Mouse (Mus musculus) hindbrain, embryonic 13.5 days (tissue): Measurements from ENCODE around the gene Hydin. TPM values are rescaled to one million over a fixed set of nuclear protein-coding genes. Genes with fewer than 3 reads are reported as not detected.
"Not testable (repeated sequence)": the region's sequence is repeated elsewhere in the genome, so short reads cannot be mapped to it uniquely, and the experiment has no call there.

Experiments
- ATAC-seq: fragments of 200-750 bp; cut with Nextera tagmentation; 2 replicates; pipeline ENCODE4 v1.8.0; 2017; ENCODE audit warnings: moderate TSS enrichment; ENCODE audit not compliant: low FRiP score
- H3K27ac ChIP-seq: fragments of 300-500 bp; sonication (generic); 2 replicates; pipeline ENCODE4 v1.5.1; 2015; ENCODE audit warnings: inconsistent platforms, mild to moderate bottlenecking, moderate library complexity
- H3K27me3 ChIP-seq: fragments of 300-500 bp; sonication (generic); 2 replicates; pipeline ENCODE4 v1.6.1; 2015; ENCODE audit warnings: mild to moderate bottlenecking, inconsistent platforms
- H3K36me3 ChIP-seq: fragments of 300-500 bp; sonication (generic); 2 replicates; pipeline ENCODE4 v1.6.1; 2015; ENCODE audit warnings: mild to moderate bottlenecking, inconsistent platforms
- H3K4me1 ChIP-seq: fragments of 300-500 bp; sonication (generic); replicated peaks from 2 replicates; pipeline ENCODE4 v1.6.1; 2015; ENCODE audit warnings: inconsistent platforms
- H3K4me2 ChIP-seq: fragments of 300-500 bp; sonication (generic); 2 replicates; pipeline ENCODE4 v1.6.1; 2015; ENCODE audit warnings: inconsistent platforms, mild to moderate bottlenecking, moderate library complexity
- H3K4me3 ChIP-seq: fragments of 300-500 bp; sonication (generic); 2 replicates; pipeline ENCODE4 v1.5.1; 2015; ENCODE audit warnings: mild to moderate bottlenecking, inconsistent platforms
- H3K9ac ChIP-seq: fragments of 300-500 bp; sonication (generic); 2 replicates; pipeline ENCODE4 v1.6.1; 2015; ENCODE audit warnings: mild to moderate bottlenecking, inconsistent platforms
- H3K9me3 ChIP-seq: fragments of 300-500 bp; sonication (generic); 2 replicates; pipeline ENCODE4 v1.6.1; 2016; ENCODE audit warnings: inconsistent platforms
- WGBS: fragments of 180-500 bp; shearing (Covaris S2); methylation state at CpG from one replicate; pipeline ENCODE4 v1.1.7; 2015; 5-methylcytosine and 5-hydroxymethylcytosine counted together
- polyA plus RNA-seq: library from polyadenylated mRNA; unstranded; fragments of >200 nt; fragmentation: Nextera tagmentation; extraction: Ambion mirVana; gene quantifications from 2 replicates; pipeline ENCODE4 v1.2.1, GENCODE M21; 2015

The Hydin gene
- polyA plus RNA-seq, 1 experiment from 2014 or later, result 0.71 TPM

- H3K36me3 ChIP-seq, result no peaks in the 10 kb centered on the region
- H3K9me3 ChIP-seq, result no peaks in the 10 kb centered on the region
- H3K9ac ChIP-seq, result no peak overlapping the region
- H3K27ac ChIP-seq, result no peak overlapping the region
- peaks cover 15% of the 10 kb centered on the region; the same call in 1 of the 2 replicates for H3K27me3 ChIP-seq
- ATAC-seq, result no peak
- H3K4me1 ChIP-seq, result no peaks in the 10 kb centered on the region
- no peak overlapping the region for H3K4me2 ChIP-seq
- H3K4me3 ChIP-seq, result no peak overlapping the region
- 35% methylated on average over 10 of the region's 10 CpGs for WGBS
Observed at GRCm38 (mm10) chr8:110500253-110500652, 233.5 kb downstream of the Hydin start.

DNA sequence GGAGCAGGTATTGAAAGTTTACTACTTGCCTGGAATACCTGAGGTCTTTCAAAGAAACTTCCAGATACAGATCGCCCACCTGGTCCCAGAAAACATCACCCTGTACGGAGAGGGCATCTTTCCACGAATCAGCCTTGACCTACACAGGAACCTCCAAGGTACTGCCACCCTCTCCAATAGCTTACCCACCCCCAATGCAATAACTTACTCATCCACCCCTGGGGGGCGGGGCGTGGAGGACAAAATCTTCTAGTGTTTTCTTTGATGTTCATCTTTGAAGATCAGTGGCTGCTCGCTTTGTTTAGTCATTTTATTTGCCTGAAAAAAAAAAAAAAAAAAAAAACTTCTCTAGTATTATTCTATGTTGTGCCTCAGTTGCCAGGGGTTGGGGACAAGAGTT, 233.9 kb downstream of the Hydin start:
- Histone ChIP-seq H3K4me2 (no peak overlapping the region), H3K9me3 (no peaks in the 10 kb centered on the region), H3K4me1 (no peaks in the 10 kb centered on the region), H3K27ac (no peak overlapping the region), H3K27me3 (peaks cover 15% of the 10 kb centered on the region; the same call in 1 of the 2 replicates), H3K36me3 (no peaks in the 10 kb centered on the region), H3K4me3 (no peak overlapping the region), H3K9ac (no peak overlapping the region)
- WGBS, result 83% methylated on average over 6 of the region's 6 CpGs
- no peak for ATAC-seq

- H3K4me3 ChIP-seq, result no peak overlapping the region
- no peak for ATAC-seq
- 91% methylated on average over 4 of the region's 4 CpGs for WGBS
- H3K4me2 ChIP-seq, result no peak overlapping the region
- H3K9ac ChIP-seq, result no peak overlapping the region
- H3K27ac ChIP-seq, result no peak overlapping the region
- no peaks in the 10 kb centered on the region for H3K36me3 ChIP-seq
- H3K27me3 ChIP-seq, result peaks cover 15% of the 10 kb centered on the region; the same call in 1 of the 2 replicates
- H3K4me1 ChIP-seq, result no peaks in the 10 kb centered on the region
- no peaks in the 10 kb centered on the region for H3K9me3 ChIP-seq
Observed at GRCm38 (mm10) chr8:110501330-110501729, 234.6 kb downstream of the Hydin start.

GRCm38 (mm10) chr8:110502880-110503279, 236.1 kb downstream of the Hydin start:
- no peak for ATAC-seq
- 14% methylated on average over 10 of the region's 10 CpGs for WGBS
- Histone ChIP-seq H3K36me3 (no peaks in the 10 kb centered on the region), H3K4me2 (no peak overlapping the region), H3K4me3 (no peak overlapping the region), H3K27ac (no peak overlapping the region), H3K9me3 (no peaks in the 10 kb centered on the region), H3K4me1 (no peaks in the 10 kb centered on the region), H3K27me3 (peaks cover 15% of the 10 kb centered on the region; the same call in 1 of the 2 replicates), H3K9ac (no peak overlapping the region)

- 73% methylated on average over 3 of the region's 3 CpGs for WGBS
- no peaks in the 10 kb centered on the region for H3K36me3 ChIP-seq
- no peaks in the 10 kb centered on the region for H3K4me1 ChIP-seq
- no peak for ATAC-seq
- H3K4me2 ChIP-seq, result no peak overlapping the region
- 0 out of 2 replicates have a peak, but pooled peaks cover 8% of the 10 kb centered on the region for H3K27me3 ChIP-seq
- H3K9me3 ChIP-seq, result no peaks in the 10 kb centered on the region
- no peak overlapping the region for H3K4me3 ChIP-seq
- H3K9ac ChIP-seq, result no peak overlapping the region
- H3K27ac ChIP-seq, result no peak overlapping the region
Observed at GRCm38 (mm10) chr8:110508766-110509165, 242.0 kb downstream of the Hydin start.

DNA sequence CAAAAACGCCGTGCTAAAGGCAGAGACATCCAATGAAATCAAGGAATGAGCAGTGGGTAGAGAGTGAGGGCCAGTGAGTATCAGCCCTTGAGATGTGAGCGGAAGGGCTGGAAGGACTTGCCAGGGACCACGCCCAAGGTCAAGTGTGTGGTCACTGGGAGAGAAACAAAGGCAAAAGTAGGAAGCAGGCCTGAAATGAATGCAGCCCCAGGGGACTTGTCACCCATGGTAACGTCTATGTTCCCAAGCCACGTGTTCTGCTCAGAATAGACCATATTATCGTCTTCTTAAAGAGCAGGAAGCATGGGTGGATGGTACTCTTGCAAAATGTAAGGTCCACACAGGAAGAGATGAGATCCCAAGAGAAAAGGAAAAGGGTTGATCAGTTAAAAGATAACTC, 253.0 kb downstream of the Hydin start:
- H3K27ac ChIP-seq, result no peak overlapping the region
- no peaks in the 10 kb centered on the region for H3K9me3 ChIP-seq
- 80% methylated on average over 7 of the region's 7 CpGs for WGBS

GRCm38 (mm10) chr8:110521851-110522250, 255.1 kb downstream of the Hydin start:
- Histone ChIP-seq H3K4me3 (no peak overlapping the region), H3K9ac (no peak overlapping the region), H3K27me3 (no peaks in the 10 kb centered on the region), H3K4me2 (no peak overlapping the region), H3K27ac (no peak overlapping the region), H3K4me1 (no peaks in the 10 kb centered on the region), H3K36me3 (no peaks in the 10 kb centered on the region), H3K9me3 (no peaks in the 10 kb centered on the region)
- no peak for ATAC-seq
- 93% methylated on average over 12 of the region's 12 CpGs for WGBS

More for the DNA sequence above, 253.0 kb downstream of the Hydin start:
- Histone ChIP-seq H3K4me3 (no peak overlapping the region), H3K4me2 (no peak overlapping the region), H3K27me3 (no peaks in the 10 kb centered on the region), H3K9ac (no peak overlapping the region), H3K36me3 (no peaks in the 10 kb centered on the region), H3K4me1 (no peaks in the 10 kb centered on the region)
- ATAC-seq, result no peak

DNA sequence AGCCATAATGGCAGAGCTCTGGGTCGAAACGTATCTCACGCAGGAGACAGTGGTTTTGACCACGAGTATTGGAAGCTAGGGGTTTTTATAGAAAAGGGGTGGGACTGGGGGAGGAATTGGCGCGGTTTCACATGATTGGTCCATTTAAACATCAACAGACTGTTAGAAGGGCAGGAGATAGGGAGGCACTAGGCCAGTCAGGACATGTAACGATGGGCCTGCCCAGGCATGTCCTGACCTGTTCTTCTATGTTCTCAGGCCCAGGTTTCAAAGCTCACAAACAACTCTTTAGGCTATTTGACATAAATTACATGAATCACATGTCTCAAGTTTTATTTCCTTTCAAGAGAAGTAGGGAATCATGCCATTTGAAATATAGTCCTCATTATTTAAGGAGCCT, 255.7 kb downstream of the Hydin start:
- not testable (repeated sequence) for H3K36me3 ChIP-seq, H3K27me3 ChIP-seq, H3K9ac ChIP-seq, H3K4me1 ChIP-seq, H3K4me3 ChIP-seq, H3K9me3 ChIP-seq, ATAC-seq, H3K27ac ChIP-seq, H3K4me2 ChIP-seq
- 94% methylated on average over 7 of the region's 7 CpGs for WGBS

- Histone ChIP-seq H3K27me3 (no peaks in the 10 kb centered on the region), H3K4me3 (no peak overlapping the region), H3K4me1 (no peaks in the 10 kb centered on the region), H3K36me3 (no peaks in the 10 kb centered on the region), H3K9ac (no peak overlapping the region), H3K9me3 (no peaks in the 10 kb centered on the region), H3K4me2 (no peak overlapping the region), H3K27ac (no peak overlapping the region)
- no peak for ATAC-seq
- WGBS, result 71% methylated on average over 15 of the region's 15 CpGs
Observed at GRCm38 (mm10) chr8:110522985-110523384, 256.2 kb downstream of the Hydin start.

DNA sequence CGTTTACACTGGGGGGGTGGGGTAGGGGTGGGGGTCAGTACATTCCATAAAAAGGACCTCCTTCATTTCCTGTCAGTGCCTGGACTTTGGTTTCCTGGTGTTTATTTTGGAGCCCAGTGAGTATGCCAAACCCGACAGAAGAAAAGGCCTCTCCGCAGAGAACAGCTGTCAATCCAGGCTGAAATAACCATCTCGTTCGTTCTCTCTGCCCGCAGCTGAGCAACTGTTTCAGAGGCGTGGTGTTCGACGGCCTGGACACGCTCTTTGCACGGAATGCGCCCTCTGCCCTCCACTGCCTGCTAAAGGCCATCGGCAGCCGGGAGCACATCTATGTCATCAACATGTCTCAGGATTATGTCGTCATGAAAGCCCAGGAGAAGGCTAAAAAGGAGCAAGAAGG, 258.5 kb downstream of the Hydin start:
- Histone ChIP-seq H3K9me3 (no peaks in the 10 kb centered on the region), H3K27me3 (no peaks in the 10 kb centered on the region), H3K36me3 (no peaks in the 10 kb centered on the region), H3K4me3 (no peak overlapping the region), H3K4me2 (no peak overlapping the region), H3K9ac (no peak overlapping the region), H3K27ac (no peak overlapping the region), H3K4me1 (no peaks in the 10 kb centered on the region)
- 66% methylated on average over 15 of the region's 15 CpGs for WGBS
- no peak for ATAC-seq

GRCm38 (mm10) chr8:110530008-110530762, 263.4 kb downstream of the Hydin start:
- 78% methylated on average over 8 of the region's 8 CpGs for WGBS
- no peak for ATAC-seq
- Histone ChIP-seq H3K4me3 (no peak overlapping the region), H3K27ac (no peak overlapping the region), H3K9me3 (no peaks in the 10 kb centered on the region), H3K4me1 (no peaks in the 10 kb centered on the region), H3K36me3 (no peaks in the 10 kb centered on the region), H3K4me2 (no peak overlapping the region), H3K27me3 (no peaks in the 10 kb centered on the region), H3K9ac (no peak overlapping the region)

- WGBS, result 84% methylated on average over 6 of the region's 6 CpGs
- no peak for ATAC-seq
- Histone ChIP-seq H3K9me3 (no peaks in the 10 kb centered on the region), H3K4me1 (no peaks in the 10 kb centered on the region), H3K36me3 (no peaks in the 10 kb centered on the region), H3K9ac (no peak overlapping the region), H3K27me3 (no peaks in the 10 kb centered on the region), H3K27ac (no peak overlapping the region), H3K4me3 (no peak overlapping the region), H3K4me2 (no peak overlapping the region)
Observed at GRCm38 (mm10) chr8:110533781-110534180, 267.0 kb downstream of the Hydin start.

DNA sequence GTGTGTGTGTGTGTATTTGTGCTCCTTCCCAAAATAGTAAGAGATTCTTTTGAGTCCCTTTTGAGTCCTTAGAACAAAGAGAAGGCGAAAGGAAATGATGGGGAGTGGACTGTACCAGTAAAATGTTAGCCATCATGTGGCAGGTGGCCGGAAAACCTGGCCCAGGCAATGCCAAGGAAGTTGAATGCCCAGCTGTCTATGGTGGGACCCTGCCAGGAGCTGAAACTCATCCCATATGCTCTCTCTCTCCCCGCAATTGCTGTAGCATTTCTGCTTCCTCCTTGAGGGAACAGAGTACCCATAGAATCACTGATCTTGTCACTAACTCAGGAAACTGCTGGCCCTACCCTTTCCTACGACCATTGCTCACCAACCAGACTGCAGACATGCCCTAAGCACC, 271.1 kb downstream of the Hydin start:
- Histone ChIP-seq H3K36me3 (no peaks in the 10 kb centered on the region), H3K27me3 (no peaks in the 10 kb centered on the region), H3K27ac (no peak overlapping the region), H3K4me1 (no peaks in the 10 kb centered on the region), H3K9me3 (no peaks in the 10 kb centered on the region), H3K9ac (no peak overlapping the region), H3K4me2 (no peak overlapping the region), H3K4me3 (no peak overlapping the region)
- WGBS, result 84% methylated on average over 4 of the region's 4 CpGs
- no peak for ATAC-seq
